Mouse (Mus musculus) heart, adult 2 months (tissue): ENCODE results near the gene Clcn6. TPM values are rescaled to one million over a fixed set of nuclear protein-coding genes. Genes with fewer than 3 reads are reported as not detected.
A peak's percentile ranks its signal among the peaks of the same experiment; 100 is the strongest.

Source experiments
- DNase-seq, 2 experiments: peaks; one replicate each; pipeline ENCODE4 v3.0.0; 2021
- H3K27ac ChIP-seq: fragments of 200-600 bp; 2 replicates; pipeline ENCODE4 v1.8.1; 2022
- H3K27me3 ChIP-seq: fragments of 200-500 bp; 2 replicates; pipeline ENCODE4 v1.6.1; 2012; ENCODE audit warnings: mild to moderate bottlenecking, low read length, inconsistent platforms, mixed read lengths; ENCODE audit not compliant: control insufficient read depth, insufficient read depth
- H3K36me3 ChIP-seq: fragments of 200-500 bp; 2 replicates; pipeline ENCODE4 v1.6.1; 2012; ENCODE audit warnings: low read length, inconsistent platforms; ENCODE audit not compliant: control insufficient read depth, insufficient read depth
- H3K4me1 ChIP-seq: fragments of 200-500 bp; 2 replicates; pipeline ENCODE4 v1.6.1; 2011; ENCODE audit warnings: low read length; ENCODE audit not compliant: control insufficient read depth, insufficient read depth
- H3K4me3 ChIP-seq: fragments of 200-600 bp; 2 replicates; pipeline ENCODE4 v1.8.1; 2022
- H3K79me2 ChIP-seq: fragments of 200-500 bp; replicated peaks from 2 replicates; pipeline ENCODE4 v1.6.1; 2012; ENCODE audit warnings: mild to moderate bottlenecking, inconsistent platforms, low read length, moderate library complexity, mixed read lengths; ENCODE audit not compliant: control insufficient read depth, insufficient read depth
- H3K9ac ChIP-seq: fragments of 200-500 bp; 2 replicates; pipeline ENCODE4 v1.6.1; 2012; ENCODE audit warnings: low read depth, mild to moderate bottlenecking, control low read depth, inconsistent platforms, low read length, mixed read lengths
- CTCF ChIP-seq: fragments of 200-600 bp; IDR thresholded peaks from 2 replicates; pipeline ENCODE4 v1.8.1; 2022; ENCODE audit warnings: antibody characterized with exemption, mild to moderate bottlenecking, moderate library complexity
- EP300 ChIP-seq: fragments of 200-500 bp; IDR thresholded peaks from 2 replicates; pipeline ENCODE4 v1.6.1; 2011; ENCODE audit warnings: low read depth, low read length, control low read depth; ENCODE audit not compliant: insufficient read depth
- POLR2A ChIP-seq: fragments of 200-500 bp; IDR thresholded peaks from 2 replicates; pipeline ENCODE4 v1.6.1; 2011; ENCODE audit warnings: mild to moderate bottlenecking, low read depth, low read length, control low read depth; ENCODE audit not compliant: insufficient read depth
- WGBS: fragments of 180-500 bp; shearing (Covaris S2); methylation state at CpG from one replicate; pipeline ENCODE4 v1.1.7; 2018; 5-methylcytosine and 5-hydroxymethylcytosine counted together
- intact Hi-C: fragments of 180-260 bp; cut with DNase I; formaldehyde crosslinking; loops from one replicate; pipeline ENCODE4 v1.15.1; 2025
- polyA plus RNA-seq: library from polyadenylated mRNA; depleted of rRNA; stranded (reverse); fragments of >200 nt; gene quantifications from 2 replicates; pipeline ENCODE4 v1.2.3, GENCODE M21; 2012
- total RNA-seq, 2 experiments: library from RNA; stranded (reverse); gene quantifications; 2 replicates each; pipeline ENCODE4 v1.2.3; 2021

The Clcn6 gene
- total and polyA plus RNA-seq, 3 experiments, result 7.5 to 8.9 (median 8.1) TPM

DNA sequence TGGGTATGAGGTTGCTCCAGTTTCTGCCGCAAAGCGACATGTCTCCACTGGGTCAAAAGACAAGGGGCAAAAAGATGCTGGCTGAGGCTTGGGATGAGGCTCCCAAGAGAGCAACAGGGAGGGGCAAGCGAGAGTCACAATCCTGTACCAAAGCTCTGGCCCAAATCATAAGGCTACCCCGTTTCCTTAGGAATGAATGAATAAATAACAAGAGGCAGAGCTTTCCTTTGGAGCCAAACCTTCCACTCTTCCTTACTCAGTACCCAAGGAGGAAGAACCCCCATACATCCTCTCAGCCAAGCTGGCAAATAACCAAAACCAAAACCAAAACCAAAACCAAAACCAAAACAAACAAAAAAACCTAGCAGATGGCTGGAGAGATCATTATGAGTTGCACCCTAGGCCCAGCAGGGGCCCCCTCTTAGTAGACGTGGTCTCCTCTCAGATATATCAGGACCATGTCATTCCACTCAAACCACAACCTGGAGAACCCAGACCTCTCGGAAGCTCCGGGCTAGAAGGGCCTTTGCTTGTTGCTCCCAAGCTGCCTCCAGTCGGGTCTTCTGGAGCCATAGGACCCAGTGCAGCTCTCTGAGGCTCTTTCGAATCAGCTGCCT, 31.1 kb upstream of the Clcn6 start:
- Histone ChIP-seq H3K4me3 (no peak overlapping the region), H3K9ac (no peak overlapping the region), H3K27ac (no peak overlapping the region), H3K79me2 (no peaks in the 10 kb centered on the region), H3K4me1 (peaks cover 9% of the 10 kb centered on the region), H3K27me3 (no peaks in the 10 kb centered on the region), H3K36me3 (no peaks in the 10 kb centered on the region)
- TF ChIP-seq POLR2A (no peak), EP300 (no peak), CTCF (no peak)
- 80% methylated on average over 9 of the region's 9 CpGs for WGBS
- intact Hi-C loops, result no loop called here
- no peak for DNase-seq

DNA sequence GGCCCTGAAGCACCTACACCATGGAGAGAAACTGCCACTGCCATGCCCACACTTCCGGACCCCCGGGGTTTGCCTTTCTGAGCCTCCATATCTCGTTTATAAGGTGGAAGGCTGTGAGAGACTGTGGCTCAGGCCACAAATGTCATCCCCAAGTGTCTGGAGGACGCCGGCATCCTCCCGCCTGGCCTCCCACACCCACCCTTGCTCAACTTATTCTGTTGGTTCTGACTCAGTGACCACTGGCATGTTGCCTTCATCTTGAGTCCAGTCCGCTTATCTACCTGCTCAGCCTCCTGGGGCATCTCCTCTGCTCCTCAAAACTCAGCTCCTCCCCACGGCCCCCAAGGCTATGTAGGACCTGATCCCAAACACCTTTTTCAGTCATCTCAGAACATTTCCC, 28.7 kb upstream of the Clcn6 start:
- WGBS, result 90% methylated on average over 8 of the region's 8 CpGs

DNA sequence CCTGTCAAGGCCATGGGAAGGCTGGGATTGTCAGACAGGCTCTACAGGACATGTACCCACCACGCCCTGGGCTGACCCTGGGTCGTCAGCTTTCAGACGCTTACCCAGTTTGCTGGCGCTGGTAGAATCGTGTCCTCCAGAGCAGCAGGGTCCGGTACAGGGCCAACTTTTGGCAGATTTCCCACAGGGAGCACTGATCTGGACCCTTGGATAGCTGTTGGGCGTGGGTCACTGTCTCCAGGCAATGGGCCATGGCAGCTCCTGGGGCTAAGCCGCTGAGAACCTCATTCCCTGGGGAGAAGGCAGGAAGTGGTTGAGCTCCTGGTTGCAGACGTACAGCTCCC, 27.8 kb upstream of the Clcn6 start:
- Histone ChIP-seq H3K27me3 (no peaks in the 10 kb centered on the region), H3K79me2 (no peaks in the 10 kb centered on the region), H3K9ac (no peak overlapping the region), H3K36me3 (no peaks in the 10 kb centered on the region), H3K4me3 (no peak overlapping the region), H3K4me1 (peaks cover 9% of the 10 kb centered on the region), H3K27ac (peak overlapping the region; percentile 58)
- 30% methylated on average over 9 of the region's 9 CpGs for WGBS
- intact Hi-C loops, result no loop called here
- DNase-seq, result peak; percentile 66 to 73
- no peak for TF ChIP-seq POLR2A
- no peak for TF ChIP-seq CTCF
- no peak for TF ChIP-seq EP300

More for the DNA sequence above, 28.7 kb upstream of the Clcn6 start:
- Histone ChIP-seq H3K36me3 (no peaks in the 10 kb centered on the region), H3K4me3 (no peak overlapping the region), H3K79me2 (no peaks in the 10 kb centered on the region), H3K9ac (no peak overlapping the region), H3K27ac (no peak overlapping the region), H3K4me1 (peaks cover 9% of the 10 kb centered on the region), H3K27me3 (no peaks in the 10 kb centered on the region)
- intact Hi-C loops, result no loop called here
- no peak for DNase-seq
- TF ChIP-seq CTCF (no peak), POLR2A (no peak), EP300 (no peak)

DNA sequence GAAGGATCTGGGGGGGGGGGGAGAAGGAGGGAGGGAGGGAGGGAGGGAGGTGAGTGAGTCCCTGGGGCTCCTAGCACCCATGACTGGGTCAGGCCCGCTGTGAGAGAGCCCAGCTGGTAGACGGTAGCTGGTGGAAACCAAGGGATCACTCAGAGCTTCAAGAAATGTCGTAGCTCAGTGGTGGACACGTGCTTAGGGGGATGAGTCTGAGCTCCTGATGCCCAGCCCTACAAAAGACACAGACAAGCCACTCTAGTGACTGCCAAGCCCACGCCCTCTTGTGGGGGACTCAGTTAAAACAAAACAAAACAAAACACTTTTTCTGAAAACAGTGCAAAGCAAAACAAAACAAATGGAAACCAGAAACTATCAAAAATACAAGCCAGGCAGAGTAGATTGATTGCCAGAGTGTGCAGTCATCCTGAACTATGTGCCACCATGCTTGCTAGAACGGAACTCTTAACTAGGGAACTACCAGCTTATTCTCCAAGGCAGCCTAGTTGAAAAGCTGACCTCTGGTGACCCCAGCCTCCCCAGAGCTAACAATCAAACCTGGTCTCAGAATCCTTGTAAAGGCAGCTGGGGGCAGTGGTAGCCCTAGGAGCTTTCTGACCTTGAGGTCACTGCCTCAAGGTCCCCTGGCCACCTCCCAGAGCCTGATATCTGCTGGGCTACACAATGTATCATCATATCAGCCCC, 27.2 kb upstream of the Clcn6 start:
- H3K9ac ChIP-seq, result no peak overlapping the region
- H3K4me3 ChIP-seq, result no peak overlapping the region
- H3K27ac ChIP-seq, result peak overlapping the region; percentile 58
- DNase-seq, result no peak
- peaks cover 11% of the 10 kb centered on the region for H3K4me1 ChIP-seq
- no peaks in the 10 kb centered on the region for H3K79me2 ChIP-seq
- WGBS, result 61% methylated on average over 6 of the region's 6 CpGs
- H3K36me3 ChIP-seq, result no peaks in the 10 kb centered on the region
- intact Hi-C loops, result no loop called here
- H3K27me3 ChIP-seq, result no peaks in the 10 kb centered on the region
- TF ChIP-seq POLR2A, result no peak
- peak; percentile 45 for TF ChIP-seq CTCF
- no peak for TF ChIP-seq EP300

DNA sequence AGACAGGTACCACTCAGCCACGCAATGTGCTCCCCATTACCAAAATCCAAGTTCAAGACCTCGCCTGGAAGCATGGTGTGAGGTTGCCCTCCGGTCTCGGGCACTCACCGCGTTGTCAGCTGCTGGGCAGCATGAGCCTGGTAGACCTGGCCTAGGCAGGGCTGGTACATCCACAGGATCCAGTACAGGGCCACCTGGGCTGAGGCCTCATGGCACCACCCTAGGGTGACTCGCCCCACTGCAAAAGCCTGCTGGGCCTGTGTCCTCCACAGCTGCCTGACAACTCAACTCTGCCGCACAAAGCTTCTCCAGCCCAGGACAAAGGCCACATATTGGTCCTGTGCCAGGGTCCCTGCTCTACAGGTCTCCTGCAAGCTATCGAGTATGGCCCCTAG, 22.5 kb upstream of the Clcn6 start:
- DNase-seq, result no peak
- Histone ChIP-seq H3K79me2 (no peaks in the 10 kb centered on the region), H3K27ac (no peak overlapping the region), H3K4me3 (no peak overlapping the region), H3K27me3 (no peaks in the 10 kb centered on the region), H3K9ac (no peak overlapping the region), H3K36me3 (no peaks in the 10 kb centered on the region; the same call in 1 of the 2 replicates), H3K4me1 (peaks cover 10% of the 10 kb centered on the region)
- 89% methylated on average over 9 of the region's 9 CpGs for WGBS
- intact Hi-C loops, result no loop called here
- TF ChIP-seq EP300, result no peak
- TF ChIP-seq POLR2A, result no peak
- no peak for TF ChIP-seq CTCF

DNA sequence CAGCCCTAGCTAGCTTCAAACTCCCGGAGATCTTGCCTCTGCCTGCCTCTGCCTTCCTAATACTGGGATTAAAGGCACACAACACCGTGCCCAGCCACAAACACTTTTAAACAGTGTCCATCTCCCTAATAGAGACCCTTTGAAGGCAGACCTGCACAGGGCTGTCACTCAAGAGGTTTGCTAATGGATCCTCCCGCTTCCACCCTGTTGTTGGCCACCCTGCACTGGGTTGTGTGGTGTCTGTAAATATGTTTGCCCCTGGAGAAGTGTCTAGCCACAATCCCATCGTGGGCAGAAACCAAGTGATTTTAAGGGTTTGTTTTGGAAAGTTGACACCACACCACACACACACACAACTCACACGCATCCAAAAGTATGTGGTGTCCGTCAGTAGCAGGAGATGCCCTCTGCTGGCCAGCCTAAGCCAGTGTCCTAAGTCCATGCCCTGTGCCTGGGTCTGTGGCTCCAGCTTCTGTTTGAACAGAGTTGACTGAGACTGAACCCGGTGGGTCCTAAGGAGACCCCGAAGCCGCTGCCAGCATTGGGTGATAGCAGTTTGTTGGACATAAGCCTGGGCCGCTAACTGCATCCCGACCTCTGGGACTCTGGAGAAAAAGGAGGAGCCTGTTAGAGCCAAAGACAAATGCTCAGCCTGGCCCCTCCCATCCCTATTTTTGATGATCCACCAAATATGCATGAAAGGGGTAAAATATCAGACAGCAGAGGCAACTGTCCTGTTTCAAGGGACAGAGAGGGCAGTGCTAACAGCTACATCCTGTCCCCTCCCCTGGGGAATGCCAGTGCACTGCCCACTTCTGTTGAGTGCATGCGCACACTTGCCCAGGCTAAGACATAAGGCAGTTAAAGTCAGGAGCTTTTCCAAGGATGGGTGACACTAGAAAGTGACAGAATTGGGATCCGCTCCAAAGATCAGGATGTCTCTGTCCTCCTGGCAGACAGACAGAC, 21.8 kb upstream of the Clcn6 start:
- H3K36me3 ChIP-seq, result no peaks in the 10 kb centered on the region; the same call in 1 of the 2 replicates
- H3K4me1 ChIP-seq, result peaks cover 7% of the 10 kb centered on the region
- no peaks in the 10 kb centered on the region for H3K79me2 ChIP-seq
- no peak overlapping the region for H3K9ac ChIP-seq
- H3K4me3 ChIP-seq, result no peak overlapping the region
- 35% methylated on average over 13 of the region's 13 CpGs for WGBS
- no peak overlapping the region for H3K27ac ChIP-seq
- TF ChIP-seq EP300 (peak; percentile 50; the same call in 1 of the 2 replicates), CTCF (peak; percentile 74), POLR2A (no peak)
- DNase-seq, result peak; percentile 33 to 48
- H3K27me3 ChIP-seq, result no peaks in the 10 kb centered on the region
- intact Hi-C loops, result no loop called here
